Mouse (Mus musculus): ENCODE results near the gene Lcn9.
"Not testable (repeated sequence)": the region's sequence is repeated elsewhere in the genome, so short reads cannot be mapped to it uniquely, and the experiment has no call there.

Gene Lcn9

GRCm38 (mm10) chr2:25822806-25823205 is at the start of gene Lcn9:
Gene Lcn9, plus strand, starts transcription at chr2:25823153.
- DNase-seq (ENCODE audit: low spot score), result no peak

GRCm38 (mm10) chr2:25773507-25773906 is 49.4 kb upstream of the Lcn9 start:
- no peak for DNase-seq (ENCODE audit: low spot score)

- no peak for DNase-seq (ENCODE audit: low spot score)
Observed at GRCm38 (mm10) chr2:25774640-25775039, 48.3 kb upstream of the Lcn9 start.

- DNase-seq (ENCODE audit: low spot score), result no peak
Observed at GRCm38 (mm10) chr2:25775991-25776390, 47.0 kb upstream of the Lcn9 start.

GRCm38 (mm10) chr2:25776717-25777116 is 46.2 kb upstream of the Lcn9 start, which contains the start of gene Lcn11:
Gene Lcn11, plus strand, starts transcription at chr2:25777017.
- no peak for DNase-seq (ENCODE audit: low spot score)

GRCm38 (mm10) chr2:25779076-25779475 is 43.9 kb upstream of the Lcn9 start:
- no peak for DNase-seq (ENCODE audit: low spot score)

GRCm38 (mm10) chr2:25780921-25781320 is 42.0 kb upstream of the Lcn9 start:
- DNase-seq (ENCODE audit: low spot score), result no peak

GRCm38 (mm10) chr2:25781957-25782356 is 41.0 kb upstream of the Lcn9 start, which contains the start of gene Gm13539:
Gene Gm13539, plus strand, starts transcription at chr2:25782257.
- DNase-seq (ENCODE audit: low spot score), result no peak

- DNase-seq (ENCODE audit: low spot score), result peak; percentile 31
Observed at GRCm38 (mm10) chr2:25785573-25786322, 37.2 kb upstream of the Lcn9 start.

GRCm38 (mm10) chr2:25789092-25789491 is 33.9 kb upstream of the Lcn9 start:
- no peak for DNase-seq (ENCODE audit: low spot score)

- DNase-seq (ENCODE audit: low spot score), result no peak
Observed at GRCm38 (mm10) chr2:25797635-25798034, 25.3 kb upstream of the Lcn9 start.

GRCm38 (mm10) chr2:25798065-25798464 is 24.9 kb upstream of the Lcn9 start:
- no peak for DNase-seq (ENCODE audit: low spot score)

- no peak for DNase-seq (ENCODE audit: low spot score)
Observed at GRCm38 (mm10) chr2:25811711-25812110, 11.2 kb upstream of the Lcn9 start.

GRCm38 (mm10) chr2:25813364-25813763 is 9.6 kb upstream of the Lcn9 start:
- no peak for DNase-seq (ENCODE audit: low spot score)

- DNase-seq (ENCODE audit: low spot score), result not testable (repeated sequence)
Observed at GRCm38 (mm10) chr2:25815748-25816147, 7.2 kb upstream of the Lcn9 start, which contains the start of gene Glt6d1. Gene Glt6d1, minus strand, starts transcription at chr2:25815848.

- no peak for DNase-seq (ENCODE audit: low spot score)
Observed at GRCm38 (mm10) chr2:25824751-25825150, 1.8 kb downstream of the Lcn9 start.

- DNase-seq (ENCODE audit: low spot score), result no peak
Observed at GRCm38 (mm10) chr2:25828344-25828947, 5.5 kb downstream of the Lcn9 start.

- no peak for DNase-seq (ENCODE audit: low spot score)
Observed at GRCm38 (mm10) chr2:25830786-25831185, 7.8 kb downstream of the Lcn9 start.

- DNase-seq (ENCODE audit: low spot score), result peak; percentile 81
Observed at GRCm38 (mm10) chr2:25836291-25836690, 13.3 kb downstream of the Lcn9 start.

GRCm38 (mm10) chr2:25842161-25842560 is 19.2 kb downstream of the Lcn9 start:
- DNase-seq (ENCODE audit: low spot score), result no peak

- no peak for DNase-seq (ENCODE audit: low spot score)
Observed at GRCm38 (mm10) chr2:25842758-25843157, 19.8 kb downstream of the Lcn9 start.

GRCm38 (mm10) chr2:25844097-25844496 is 21.1 kb downstream of the Lcn9 start:
- no peak for DNase-seq (ENCODE audit: low spot score)

GRCm38 (mm10) chr2:25846516-25846915 is 23.6 kb downstream of the Lcn9 start:
- no peak for DNase-seq (ENCODE audit: low spot score)

Data from embryo, embryonic 10.5 days (tissue).